Mouse (Mus musculus): ENCODE measurements at regions not wholly inside any gene's neighbourhood (a gene's known extent, or its start where the extent isn't known, plus 50 kb on each side); places are given as distances from the start of the nearest gene placed in this dataset.

DNA sequence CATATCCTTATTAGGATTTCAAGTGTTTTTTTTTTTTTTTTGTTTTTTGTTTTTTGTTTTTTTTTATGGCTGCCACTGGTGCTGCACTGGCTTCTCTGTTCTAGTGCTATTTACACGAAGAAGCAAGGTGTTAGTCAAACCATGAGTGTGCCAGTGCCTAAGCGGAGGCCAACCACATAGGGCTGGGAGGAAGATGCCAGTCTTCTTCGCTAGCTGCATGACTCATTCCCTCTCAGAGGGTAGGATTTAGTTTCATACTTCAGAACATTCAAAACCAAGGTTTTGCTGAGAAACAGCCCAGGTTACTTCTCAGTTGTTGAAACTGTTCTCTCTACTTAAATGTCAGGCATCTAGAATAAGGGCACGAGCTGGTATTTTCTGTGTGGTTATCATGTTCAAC lies 72.6 kb downstream of the Icos start:
- DNase-seq (ENCODE audit: low spot score) = no peak

DNA sequence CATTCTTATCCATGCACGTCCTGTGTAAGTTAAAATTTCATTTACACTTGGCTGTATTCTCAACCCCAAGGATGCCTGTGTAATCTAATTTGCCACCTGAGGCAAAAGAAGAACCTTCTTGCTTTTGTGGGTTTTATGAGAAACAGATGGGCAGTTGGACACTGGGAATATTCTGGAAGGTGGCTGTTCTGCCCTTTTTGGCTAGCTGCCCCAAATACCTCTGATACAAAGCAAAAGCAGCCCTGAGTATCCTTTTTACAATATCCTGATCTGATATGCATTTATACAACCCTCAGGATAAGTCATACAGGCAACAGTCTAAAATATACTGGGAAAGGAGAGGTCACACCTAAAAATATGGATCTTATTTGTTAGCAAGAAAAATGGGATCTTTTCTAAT lies 75.9 kb downstream of the Icos start:
- no peak for DNase-seq (ENCODE audit: low spot score)

DNA sequence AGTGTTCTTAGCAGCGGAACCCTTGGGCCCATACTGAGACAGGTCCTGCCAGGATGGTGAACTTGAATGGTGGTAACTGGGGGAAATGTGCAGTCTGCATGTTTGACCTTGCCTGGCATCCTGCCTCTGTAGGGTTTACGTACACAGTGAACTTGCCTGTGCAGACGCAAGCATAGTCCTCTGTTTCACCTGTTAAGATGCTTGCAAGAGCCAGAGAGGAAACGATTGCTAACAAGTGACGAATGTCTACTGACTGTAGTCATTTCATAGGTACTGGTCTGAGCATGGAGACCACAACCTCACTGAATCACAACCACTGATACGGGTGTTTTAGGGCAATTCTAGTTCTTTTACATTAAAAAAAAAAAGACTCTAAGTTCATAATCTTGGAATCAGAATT lies 76.7 kb downstream of the Icos start:
- DNase-seq (ENCODE audit: low spot score) = no peak

DNA sequence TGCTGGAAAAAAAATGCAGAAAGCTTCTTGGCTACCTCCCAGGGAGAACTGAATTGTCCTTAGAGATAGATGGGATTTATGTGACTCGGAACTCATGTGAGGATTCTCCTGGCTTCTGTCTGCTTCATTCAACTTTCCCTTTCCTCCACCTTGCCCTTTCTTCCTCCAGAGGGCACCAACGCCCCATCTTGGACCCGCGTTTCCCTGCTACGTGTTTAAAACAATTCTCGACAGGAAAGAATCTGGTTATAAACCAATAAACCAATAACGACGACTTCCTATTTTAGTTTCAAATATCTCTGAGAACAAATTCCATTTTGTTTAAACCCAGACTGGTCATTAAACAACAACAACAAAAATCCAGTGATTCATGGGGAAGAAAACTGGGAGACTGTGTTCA lies 77.4 kb downstream of the Icos start:
- no peak for DNase-seq (ENCODE audit: low spot score)

DNA sequence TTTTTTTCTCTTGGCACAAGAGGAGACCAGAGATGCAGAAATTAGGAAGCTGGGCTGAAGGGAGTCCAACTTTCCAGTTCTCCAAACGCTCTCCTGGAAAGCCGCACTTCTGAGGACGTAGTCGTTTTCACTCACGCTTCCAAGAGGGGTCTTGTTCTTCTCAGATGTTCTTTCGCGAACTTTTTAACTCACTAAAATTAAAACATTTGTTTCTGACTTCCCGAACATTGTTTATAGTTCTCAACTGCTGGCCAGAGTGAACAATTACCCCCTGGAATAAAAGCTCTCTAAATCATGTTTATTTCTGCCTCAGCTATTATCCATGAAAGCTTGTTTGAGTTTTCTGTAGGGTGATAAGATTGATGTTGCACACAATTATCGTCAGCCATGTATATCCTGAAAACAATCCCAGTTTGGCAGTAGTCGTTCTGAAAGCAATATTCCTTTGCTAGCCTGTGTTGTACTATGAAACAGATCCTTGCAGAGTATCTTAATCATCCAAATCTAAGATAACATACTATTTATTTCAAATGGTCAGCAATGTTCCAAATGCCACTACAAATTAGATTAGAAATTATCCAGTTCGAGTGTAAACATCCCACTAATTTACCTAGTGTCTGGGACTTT lies 82.3 kb downstream of the Icos start:
- DNase-seq (ENCODE audit: low spot score) = no peak

DNA sequence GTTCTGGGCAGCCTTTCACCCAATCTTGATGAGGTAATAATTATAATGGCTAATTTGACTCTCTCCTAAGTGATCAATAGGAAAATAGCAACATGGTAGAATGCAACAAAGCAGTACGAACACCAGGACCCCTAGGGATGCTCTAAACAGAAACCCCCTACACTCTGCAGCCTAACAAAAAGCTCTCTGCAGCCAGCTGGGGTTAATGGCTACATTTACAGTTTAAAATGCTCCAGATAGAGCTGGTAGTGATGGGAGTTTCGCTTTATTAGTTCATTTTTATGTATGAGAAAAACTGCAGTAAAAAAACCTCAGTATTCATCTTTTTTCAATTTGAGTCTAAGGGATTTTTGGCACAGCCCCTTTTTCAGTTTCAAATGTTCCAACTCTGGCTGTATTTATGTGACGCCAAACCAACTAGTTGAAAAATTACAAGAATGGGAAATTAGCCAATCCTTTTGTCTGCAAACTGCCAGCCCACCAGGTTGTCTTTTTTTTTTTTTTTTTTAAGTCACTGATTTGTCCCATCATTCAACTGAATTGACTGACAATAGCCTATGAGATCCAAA lies 84.2 kb downstream of the Icos start:
- no peak for DNase-seq (ENCODE audit: low spot score)

DNA sequence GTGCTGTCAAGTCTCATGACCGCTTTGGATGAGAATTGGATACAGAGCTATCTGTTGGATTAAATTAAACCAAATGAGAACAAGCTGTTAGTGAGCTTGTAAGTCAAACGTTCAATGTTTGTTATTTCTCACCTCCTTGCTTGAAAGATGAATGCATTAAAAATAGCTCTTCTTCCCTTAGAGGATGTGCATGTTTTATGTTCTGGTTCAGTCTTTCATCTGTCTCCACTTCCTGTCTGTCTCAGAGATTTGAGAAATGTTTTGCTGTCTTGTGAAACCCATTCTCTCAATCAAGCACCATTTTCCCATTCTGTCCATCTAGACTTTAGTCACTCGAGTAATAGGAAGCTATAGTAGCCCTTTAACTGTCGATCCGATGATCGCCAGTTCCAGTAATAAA lies 90.4 kb downstream of the Icos start:
- no peak for DNase-seq (ENCODE audit: low spot score)

DNA sequence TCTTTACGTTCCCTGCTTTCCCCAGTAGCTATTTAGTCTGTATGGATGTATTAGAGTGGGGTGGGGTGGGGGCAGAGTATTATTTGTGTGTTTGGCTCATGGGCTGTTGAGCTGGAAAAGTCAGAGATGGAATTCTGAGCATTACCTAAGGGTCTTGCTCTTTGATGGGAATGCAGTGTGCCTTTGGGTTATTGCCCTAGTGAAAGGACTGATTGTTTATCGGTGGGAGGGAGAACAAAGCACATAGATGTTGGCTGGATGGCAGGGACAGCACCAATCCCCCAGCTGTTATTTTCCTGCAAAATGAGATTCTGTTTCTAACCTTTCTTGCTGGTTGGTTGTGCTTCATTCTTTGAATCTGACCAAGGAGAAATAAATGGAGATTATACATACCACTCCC lies 96.4 kb downstream of the Icos start:
- DNase-seq (ENCODE audit: low spot score) = no peak

DNA sequence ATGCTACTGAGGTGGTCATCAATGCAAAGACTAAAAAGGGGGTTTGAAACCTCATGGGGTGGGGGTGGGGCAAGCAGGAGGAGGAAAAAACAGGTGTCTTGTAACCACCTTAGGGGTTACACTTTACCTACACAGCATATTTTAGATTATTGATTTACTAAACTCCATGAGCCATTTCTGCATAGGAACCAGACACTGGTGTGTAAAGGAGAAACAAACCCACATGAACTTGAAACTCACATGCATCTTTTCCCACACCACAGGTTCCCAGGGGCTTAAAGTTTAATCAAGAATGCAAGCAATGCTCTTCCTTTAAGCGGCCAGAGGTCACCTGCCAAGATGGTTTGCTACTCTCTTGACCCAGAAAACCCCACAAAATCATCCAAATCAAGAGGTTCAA lies 97.6 kb downstream of the Icos start:
- no peak for DNase-seq (ENCODE audit: low spot score)

DNA sequence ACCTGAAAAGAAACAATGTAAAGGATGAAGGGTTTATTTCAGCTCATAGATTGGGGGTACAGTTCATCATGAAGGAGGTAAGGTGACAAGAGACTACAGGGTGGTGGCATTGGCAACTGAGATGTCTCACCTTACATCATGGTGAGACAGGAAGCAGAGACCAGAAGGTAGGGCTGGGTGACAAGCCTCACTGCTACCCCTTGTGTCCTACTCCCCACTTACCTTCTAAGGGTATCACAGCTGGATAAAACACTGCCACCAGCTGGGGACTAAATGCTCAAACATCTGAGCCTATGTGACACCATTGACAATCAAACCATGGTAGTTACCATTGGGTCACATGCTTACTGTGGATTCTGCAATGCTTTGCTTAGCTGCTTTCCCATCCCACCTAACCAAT lies 107.0 kb downstream of the Icos start:
- DNase-seq (ENCODE audit: low spot score) = no peak

DNA sequence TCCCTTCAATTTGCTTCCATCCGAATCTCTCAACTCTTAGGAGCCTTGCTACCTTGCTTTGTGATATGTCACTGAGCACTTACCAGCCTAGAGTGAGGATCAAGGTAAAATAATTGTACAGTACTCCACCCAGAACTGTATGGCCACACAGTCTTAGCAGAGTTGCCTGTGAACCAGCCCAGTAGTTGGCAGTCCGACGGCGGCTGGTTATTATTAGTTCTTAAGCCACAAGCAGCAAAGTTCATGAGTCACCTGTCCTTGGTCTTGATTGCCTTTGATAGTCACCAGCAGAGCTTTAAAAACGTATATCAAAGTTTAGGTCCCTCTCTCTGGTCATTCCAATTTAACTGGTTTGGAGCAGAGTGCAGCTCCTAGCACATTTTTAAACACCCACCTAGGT lies 109.1 kb downstream of the Icos start:
- no peak for DNase-seq (ENCODE audit: low spot score)

DNA sequence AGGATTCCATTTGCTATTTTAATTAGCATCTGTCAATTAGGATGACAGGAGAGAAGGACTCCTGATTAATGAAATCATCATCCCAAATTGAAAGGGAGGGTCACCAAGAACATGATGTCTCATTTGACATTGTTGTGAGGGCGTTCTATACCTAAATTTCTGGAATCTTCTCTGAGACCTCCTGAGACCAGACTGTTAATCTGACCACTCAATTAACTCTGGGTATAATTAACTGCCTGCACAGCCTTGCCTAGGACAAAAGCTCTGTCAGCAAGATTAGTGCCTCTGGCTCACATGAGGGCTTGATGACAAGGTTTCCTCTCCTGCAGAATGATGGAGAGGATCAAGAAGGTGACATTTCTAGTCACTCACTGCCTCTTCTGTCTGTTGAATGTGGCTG lies 113.1 kb downstream of the Icos start:
- DNase-seq (ENCODE audit: low spot score) = no peak

DNA sequence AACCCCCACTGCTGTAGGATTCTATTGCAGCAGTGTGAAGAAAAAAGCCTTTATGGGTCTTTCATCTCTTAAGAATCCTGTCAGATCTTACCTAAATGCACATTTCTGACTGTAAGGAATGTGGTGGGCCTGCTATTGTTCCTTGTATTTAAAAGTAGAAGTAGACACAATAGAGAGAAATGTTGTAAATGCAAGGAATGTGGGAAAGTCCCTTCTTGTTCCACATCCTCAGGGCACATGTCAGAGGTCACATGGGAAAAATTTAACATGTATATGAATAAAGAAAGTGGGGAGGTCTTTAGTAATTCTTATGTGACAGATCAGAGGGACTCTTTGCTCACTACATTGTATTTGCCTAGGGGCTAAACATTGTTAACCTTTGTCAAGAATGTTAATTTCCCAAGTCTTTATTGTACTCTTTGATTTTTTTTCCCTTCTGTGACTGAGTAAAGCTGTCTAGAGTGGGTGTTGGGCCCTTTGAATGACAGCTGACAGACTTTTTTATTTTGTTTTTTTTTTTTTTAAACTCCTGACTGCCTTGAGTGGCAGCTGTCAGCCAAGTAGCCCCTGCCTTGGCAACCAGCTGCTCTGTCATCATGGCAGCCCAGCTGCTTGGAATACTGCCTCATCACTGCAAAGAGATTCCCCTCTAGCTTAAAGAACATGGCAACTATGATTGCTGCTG lies 117.9 kb downstream of the Icos start:
- no peak for DNase-seq (ENCODE audit: low spot score)

DNA sequence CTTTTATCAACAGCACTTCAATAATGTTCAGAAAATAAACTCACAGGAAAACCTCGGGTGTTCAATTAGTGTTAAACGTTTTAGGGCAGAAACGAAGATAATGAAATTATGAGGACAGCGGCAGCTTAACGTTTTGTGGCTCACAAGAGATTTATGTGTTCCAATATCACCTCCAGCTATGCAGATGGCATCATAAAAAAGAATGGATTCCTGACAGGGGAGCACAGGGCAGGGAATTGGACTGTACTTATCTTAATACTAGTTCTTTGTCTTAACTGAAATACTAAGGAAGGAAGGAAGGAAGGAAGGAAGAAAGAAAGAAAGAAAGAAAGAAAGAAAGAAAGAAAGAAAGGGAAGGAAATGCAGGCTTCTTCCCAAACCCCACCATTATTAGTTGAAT lies 121.6 kb downstream of the Icos start:
- no peak for DNase-seq (ENCODE audit: low spot score)

DNA sequence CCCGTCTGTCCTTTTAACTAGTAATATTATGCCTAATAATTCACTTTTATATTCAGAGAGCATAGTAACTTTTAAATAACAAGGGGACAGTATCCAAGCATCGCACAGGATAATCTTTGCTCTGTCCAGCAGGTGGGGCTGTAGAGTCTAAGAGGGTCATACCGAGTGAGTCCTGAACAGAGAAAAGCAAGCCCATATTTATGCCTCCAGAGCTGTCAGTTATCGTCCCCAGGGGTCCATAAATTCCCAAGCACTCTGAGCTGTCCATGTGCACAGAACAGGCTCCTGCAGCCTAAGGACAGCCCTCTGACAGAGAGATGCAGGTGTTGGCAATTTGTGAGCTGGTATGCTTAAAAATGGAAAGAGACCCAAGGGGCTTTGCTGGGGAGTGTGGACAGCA lies 124.0 kb downstream of the Icos start:
- DNase-seq (ENCODE audit: low spot score) = no peak

DNA sequence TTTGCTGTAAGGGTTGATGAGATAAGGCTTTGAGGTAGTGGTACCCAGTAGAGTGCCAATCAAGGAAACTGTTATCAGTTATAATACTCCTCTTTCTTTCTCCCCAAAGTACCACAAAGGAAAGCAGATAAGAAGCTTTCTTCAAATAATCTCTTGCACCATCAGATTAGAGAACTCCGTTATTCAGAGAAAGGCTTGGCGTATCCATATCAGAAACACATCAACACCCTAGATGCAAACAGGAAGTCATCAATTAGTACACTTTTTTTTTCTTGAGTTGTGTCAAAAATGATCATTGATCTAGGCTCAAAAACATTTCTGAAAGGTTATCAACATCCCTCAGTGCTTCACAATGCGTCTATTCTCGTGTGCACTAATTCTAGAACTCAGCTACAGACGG lies 124.6 kb downstream of the Icos start:
- no peak for DNase-seq (ENCODE audit: low spot score)

DNA sequence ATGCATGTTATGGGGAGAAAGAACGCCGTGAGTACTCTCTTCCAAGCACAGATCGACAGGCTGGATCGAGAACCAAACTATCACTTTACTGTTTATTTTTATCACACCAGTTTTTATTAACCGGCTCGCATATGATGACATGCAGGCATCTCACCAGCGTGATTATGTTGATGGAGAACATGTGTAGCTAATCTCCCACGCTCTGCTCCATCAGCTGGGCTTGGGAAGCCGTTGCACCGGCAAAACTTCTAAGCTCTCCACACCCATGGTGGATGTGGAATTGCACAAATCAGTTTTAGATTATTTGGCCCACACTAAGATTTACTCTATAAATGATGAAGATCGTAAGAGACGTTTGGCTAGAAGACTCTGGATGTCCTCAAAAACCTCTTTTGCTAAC lies 125.9 kb downstream of the Icos start:
- no peak for DNase-seq (ENCODE audit: low spot score)

DNA sequence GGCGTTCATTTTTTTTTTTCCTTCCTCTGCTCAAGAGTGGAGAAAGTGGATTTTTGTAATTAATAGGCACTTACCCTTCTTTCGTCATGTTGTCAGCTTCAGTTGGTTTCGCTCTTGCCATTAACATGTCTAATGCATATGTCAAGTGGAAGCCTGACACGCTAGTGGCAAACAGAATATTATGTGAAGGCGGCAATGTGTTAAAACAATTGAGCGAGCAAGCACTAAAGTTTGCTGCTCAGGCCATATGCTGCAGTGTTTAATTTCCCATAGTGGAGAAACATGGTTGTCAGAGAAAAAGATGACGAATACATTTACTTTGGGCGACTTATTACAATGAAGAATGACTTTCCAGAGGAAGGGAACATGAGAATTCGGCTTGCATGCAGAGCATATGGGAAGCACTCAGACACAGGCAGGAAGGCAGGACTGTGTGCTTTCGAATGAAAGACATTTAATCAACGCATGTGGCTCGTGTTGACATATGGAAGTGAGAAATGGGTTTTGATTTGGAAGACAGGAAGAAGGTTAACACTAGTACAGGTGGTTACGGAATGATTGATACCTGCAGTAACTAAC lies 134.1 kb downstream of the Icos start:
- DNase-seq (ENCODE audit: low spot score) = no peak

DNA sequence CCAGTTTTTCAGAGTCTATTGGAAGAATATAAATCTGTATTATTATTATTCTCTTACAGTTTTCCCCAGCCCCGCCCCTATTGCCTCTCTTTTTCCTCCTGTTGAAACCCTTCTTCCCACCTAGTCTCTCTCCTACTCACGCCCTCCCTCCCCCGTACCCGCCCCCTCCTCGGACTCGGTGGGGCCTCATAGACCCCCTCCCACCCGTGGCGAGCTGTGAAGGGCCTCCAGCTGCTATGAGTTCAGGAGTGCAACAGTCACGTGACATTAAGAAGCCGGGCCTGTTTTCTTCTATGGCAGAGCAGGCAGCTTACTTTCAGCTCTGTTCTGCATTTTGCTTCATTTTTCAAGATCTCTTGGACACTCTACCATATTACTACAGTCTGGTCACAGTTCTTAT lies 139.8 kb downstream of the Icos start:
- DNase-seq (ENCODE audit: low spot score) = no peak

DNA sequence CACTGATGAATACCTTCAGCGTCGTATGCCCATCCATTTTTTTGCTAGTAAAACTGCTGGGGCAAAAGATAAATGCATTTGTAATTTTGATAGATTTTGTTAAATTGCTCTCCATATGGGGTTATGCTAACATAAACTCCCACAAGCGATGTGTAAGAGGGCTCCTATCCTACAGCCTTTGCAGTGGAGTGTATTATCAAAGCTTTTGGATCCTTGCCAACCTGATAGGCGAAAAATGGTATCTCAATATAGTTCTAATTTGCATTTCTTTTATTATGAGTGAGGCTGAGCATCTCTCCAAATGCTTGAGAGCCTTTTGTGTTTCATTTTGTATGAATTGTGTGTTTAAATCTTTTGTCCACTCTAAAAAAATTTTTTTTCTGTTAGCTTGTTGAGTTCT lies 140.3 kb downstream of the Icos start:
- no peak for DNase-seq (ENCODE audit: low spot score)

DNA sequence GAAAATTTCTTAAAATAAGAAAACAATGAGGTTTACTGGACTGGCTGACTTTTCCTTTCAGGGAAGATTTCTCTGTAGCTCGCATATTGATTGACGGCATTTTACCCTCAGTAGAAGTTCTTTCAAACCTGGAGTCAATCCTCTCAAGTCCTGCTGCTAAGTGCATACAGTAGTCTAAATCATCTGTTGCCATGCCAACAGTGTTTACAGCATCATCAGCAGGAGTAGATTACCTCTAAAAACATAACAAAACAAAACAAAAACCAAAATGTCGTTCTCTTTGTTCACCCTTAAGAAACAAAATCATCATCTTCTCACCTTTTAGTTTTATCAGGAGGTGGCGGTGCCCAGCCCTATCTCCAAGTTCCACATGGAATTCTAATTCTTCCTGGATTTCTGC lies 143.8 kb downstream of the Icos start:
- DNase-seq (ENCODE audit: low spot score) = no peak

DNA sequence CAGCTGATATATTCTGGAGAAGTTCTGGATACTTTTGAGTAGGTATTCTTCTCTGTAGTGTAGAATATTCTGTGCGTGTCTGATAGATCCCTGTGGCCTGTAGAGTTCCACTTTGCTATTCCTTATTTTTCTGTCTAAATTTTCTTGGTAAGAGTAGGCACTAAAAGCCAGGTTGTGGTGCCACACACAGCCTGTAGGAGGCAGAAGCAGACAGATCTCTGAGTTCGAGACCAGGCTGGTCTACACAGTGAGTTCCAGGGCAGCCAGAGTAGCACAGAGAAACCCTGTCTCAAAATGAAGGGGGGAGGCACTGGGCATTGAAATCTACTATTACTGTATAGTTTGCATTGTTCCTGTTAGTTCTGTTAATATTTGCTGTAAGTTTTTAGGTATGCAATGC lies 147.4 kb downstream of the Icos start:
- DNase-seq (ENCODE audit: low spot score) = no peak
